Comparison of ENCODE assay signal across 8 mouse cellular contexts in the genomic region with DNA sequence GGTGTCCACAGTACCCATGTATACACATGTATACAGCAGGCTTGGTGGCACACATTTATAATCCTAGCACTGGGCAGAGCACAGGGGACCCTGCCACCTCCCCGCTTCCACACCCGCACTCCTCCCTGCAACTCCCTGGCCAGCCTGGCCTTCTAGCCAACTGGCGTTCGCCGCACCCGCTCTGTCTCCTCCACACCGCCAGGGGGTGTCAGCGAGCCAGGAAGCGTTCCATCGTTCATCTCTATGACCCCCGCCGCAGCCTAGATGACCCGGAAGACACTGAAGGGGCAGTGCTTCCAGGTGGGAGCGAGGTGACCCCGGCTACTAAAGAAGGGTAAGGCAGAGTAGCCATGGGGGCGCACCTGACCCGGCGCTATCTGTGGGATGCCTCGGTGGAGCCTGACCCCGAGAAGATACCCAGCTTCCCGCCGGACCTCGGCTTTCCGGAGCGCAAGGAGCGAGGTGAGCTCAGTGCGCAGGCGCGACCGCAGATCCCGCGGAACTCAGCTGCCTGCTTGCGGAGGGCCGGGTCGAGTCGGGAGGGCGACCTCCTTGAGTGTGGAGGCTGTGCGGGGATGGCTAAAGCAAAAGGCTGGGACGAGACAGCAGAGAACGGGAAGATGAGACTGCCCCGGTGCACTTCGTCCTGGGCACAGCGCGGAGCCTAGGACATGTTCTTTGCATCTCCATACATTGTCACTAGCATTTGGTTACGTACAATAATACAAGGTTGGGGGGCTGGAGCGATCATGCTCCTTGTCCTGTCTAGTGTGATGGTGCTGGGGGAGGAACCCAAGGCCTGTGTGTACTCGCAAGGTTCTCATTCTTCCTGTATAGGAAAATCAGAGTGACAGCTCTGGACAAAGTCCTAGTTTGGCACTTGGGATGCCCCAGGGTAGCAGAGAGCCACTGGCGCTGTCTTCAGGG. TPM values are rescaled to one million over a fixed set of nuclear protein-coding genes. Genes with fewer than 3 reads are reported as not detected.
DNase-seq lines count a peak whose midpoint lies in the region; ATAC-seq and TF ChIP-seq lines count a peak whose summit lies in the region.

A gene (plus strand): TSS at position 203 of the 927 bp plus-strand sequence.

- DNase-seq in ES-CJ7 (ENCODE audit: low read depth, low spot score) = peak; percentile 92
- peak; percentile 97 for DNase-seq in cerebellum, adult 11 months
- peak; percentile 89 for DNase-seq in heart, postnatal 25 days (ENCODE audit: low spot score)
- peak; percentile 93 to 97 for DNase-seq in layer of hippocampus, adult 18-20 months (ENCODE audit: low spot score in 2 of 2)
- DNase-seq in lung, adult 2 months = peak; percentile 97
- DNase-seq in thymus, adult 18-20 months = peak; percentile 87 to 88

- peak; percentile 84 for TF ChIP-seq CTCF in lung, adult 2 months (IDR thresholded peaks at IDR 0.05; ENCODE audit: insufficient read depth, low read length)

- under 1% methylated on average over 48 of the region's 48 CpGs for WGBS in forebrain, embryonic 15.5 days
- under 1% methylated on average over 48 of the region's 48 CpGs for WGBS in lung, adult 2 months

- no peaks in the 10 kb centered on the region for H3K27me3 ChIP-seq in forebrain, embryonic 15.5 days

- TF ChIP-seq POLR2A in lung, adult 2 months (IDR thresholded peaks at IDR 0.05; ENCODE audit: borderline replicate concordance, extremely low read depth, low read depth, low read length) = 0 out of 2 replicates have a peak, but pooled peaks have one; percentile 38

- peak; percentile 84 for ATAC-seq in forebrain, embryonic 15.5 days (replicated peaks)
- peak; percentile 95 for ATAC-seq in neutrophil, adult 5-6 weeks (ENCODE audit: extremely low read depth, insufficient number of reproducible peaks, low FRiP score, poor library complexity, severe bottlenecking)

- H3K9me3 ChIP-seq in forebrain, embryonic 15.5 days = no peaks in the 10 kb centered on the region

- H3K9ac ChIP-seq in forebrain, embryonic 15.5 days (replicated peaks) = peak within 1 kb of the TSS; percentile 83

- H3K27ac ChIP-seq in forebrain, embryonic 15.5 days (replicated peaks) = peak within 1 kb of the TSS; percentile 53

- peaks cover 13% of the 10 kb centered on the region for H3K4me1 ChIP-seq in forebrain, embryonic 15.5 days
- H3K4me1 ChIP-seq in lung, adult 2 months (ENCODE audit: control insufficient read depth, insufficient read depth, low read length) = peaks cover 5% of the 10 kb centered on the region; the same call in 1 of the 2 replicates

- H3K4me3 ChIP-seq in forebrain, embryonic 15.5 days = peak within 1 kb of the TSS; percentile 62
- peak within 1 kb of the TSS; percentile 88 for H3K4me3 ChIP-seq in lung, adult 2 months (replicated peaks; ENCODE audit: extremely low read depth, low read depth, low read length)

- H3K36me3 ChIP-seq in forebrain, embryonic 15.5 days = peaks cover 13% of the 10 kb centered on the region

- intact Hi-C loops in heart, postnatal 25 days (cut with DNase I) = loop anchor here (2.0 to 5.0 kb wide), 4 partner anchors 41 to 464 kb away; a partner anchor contains a TSS

- H3K4me2 ChIP-seq in forebrain, embryonic 15.5 days (replicated peaks) = peak within 1 kb of the TSS; percentile 82

RNA-seq across cellular contexts. Expression of the gene that starts here (rescaled TPM):
- 327 and 356 TPM in 2 replicates for polyA plus RNA-seq in forebrain, embryonic 15.5 days (2015; fragmentation: Nextera tagmentation; extraction: Ambion mirVana)
- 100 to 1,000 TPM; 752 to 766 TPM for total RNA-seq in heart, postnatal 25 days (2021)
- 100 to 1,000 TPM; 161 to 162 TPM for total RNA-seq in layer of hippocampus, adult 18-20 months (2021)
- 269 and 286 TPM in 2 replicates for polyA plus RNA-seq in lung, adult 2 months (2012; rRNA removed)
- 89.4 and 91.9 TPM in 2 replicates for total RNA-seq in neutrophil, adult 5-6 weeks (2017)

Comparison
In these comparisons a context has a peak if more than half of its experiments do, and no peak if none do; other contexts are left out.
1. Peak in every context shown above with its lines: DNase-seq, ATAC-seq, H3K4me3 ChIP-seq and H3K27ac ChIP-seq.